Mouse (Mus musculus) cerebellum, adult 2 months (tissue): Measurements from ENCODE around the gene Afmid. TPM values are rescaled to one million over a fixed set of nuclear protein-coding genes. Genes with fewer than 3 reads are reported as not detected.

Experiments used
- DNase-seq, 2 experiments: peaks; one replicate each; pipeline ENCODE4 v3.0.0; 2021
- H3K27ac ChIP-seq: fragments of 200-500 bp; 2 replicates; pipeline ENCODE4 v1.5.1; 2012; ENCODE audit warnings: low read length, control low read depth, inconsistent platforms; ENCODE audit not compliant: insufficient read depth
- H3K27me3 ChIP-seq: fragments of 200-500 bp; 2 replicates; pipeline ENCODE4 v1.6.1; 2012; ENCODE audit warnings: inconsistent platforms, mild to moderate bottlenecking, low read length, moderate library complexity; ENCODE audit not compliant: control insufficient read depth, insufficient read depth
- H3K4me1 ChIP-seq: fragments of 200-500 bp; 2 replicates; pipeline ENCODE4 v1.6.1; 2011; ENCODE audit warnings: low read length; ENCODE audit not compliant: control insufficient read depth, insufficient read depth
- H3K4me3 ChIP-seq: fragments of 200-500 bp; replicated peaks from 2 replicates; pipeline ENCODE3; 2011; ENCODE audit warnings: mild to moderate bottlenecking, low read depth, low read length, control low read depth; ENCODE audit not compliant: insufficient read depth
- CTCF ChIP-seq: fragments of 200-500 bp; IDR thresholded peaks from 2 replicates; pipeline ENCODE4 v1.5.1; 2011; ENCODE audit warnings: low read depth, mild to moderate bottlenecking, control low read depth, low read length, moderate library complexity, borderline replicate concordance; ENCODE audit not compliant: insufficient read depth
- POLR2A ChIP-seq: fragments of 200-500 bp; IDR thresholded peaks from 2 replicates; pipeline ENCODE4 v1.6.1; 2011; ENCODE audit warnings: low read length, control low read depth, borderline replicate concordance; ENCODE audit not compliant: insufficient read depth
- WGBS: fragments of 180-500 bp; shearing (Covaris S2); methylation state at CpG from one replicate; pipeline ENCODE4 v1.1.7; 2018; 5-methylcytosine and 5-hydroxymethylcytosine counted together
- polyA plus RNA-seq: library from polyadenylated mRNA; depleted of rRNA; stranded (reverse); fragments of >200 nt; gene quantifications from 2 replicates; pipeline ENCODE4 v1.2.3, GENCODE M21; 2012

Afmid gene
- polyA plus RNA-seq, 1 experiment = 3.8 TPM

- WGBS = 89% methylated on average over 2 of the region's 2 CpGs
- H3K4me3 ChIP-seq = no peak overlapping the region
- TF ChIP-seq POLR2A (no peak), CTCF (no peak)
Measured at GRCm38 (mm10) chr11:117843434-117843833, 17.7 kb downstream of the Afmid start.

GRCm38 (mm10) chr11:117844997-117845396 lies 19.3 kb downstream of the Afmid start:
- WGBS = 87% methylated on average over 2 of the region's 2 CpGs
- TF ChIP-seq CTCF (no peak), POLR2A (no peak)
- no peak overlapping the region for H3K4me3 ChIP-seq
- H3K27ac ChIP-seq = no peak overlapping the region
- no peaks in the 10 kb centered on the region for H3K4me1 ChIP-seq
- DNase-seq = no peak
- H3K27me3 ChIP-seq = no peaks in the 10 kb centered on the region

More at GRCm38 (mm10) chr11:117843434-117843833, 17.7 kb downstream of the Afmid start:
- Histone ChIP-seq H3K27ac (no peak overlapping the region), H3K4me1 (no peaks in the 10 kb centered on the region), H3K27me3 (no peaks in the 10 kb centered on the region)
- DNase-seq = no peak

- TF ChIP-seq POLR2A = no peak
- no peak for TF ChIP-seq CTCF
- Histone ChIP-seq H3K4me3 (no peak overlapping the region), H3K27me3 (no peaks in the 10 kb centered on the region), H3K27ac (no peak overlapping the region), H3K4me1 (no peaks in the 10 kb centered on the region)
- DNase-seq = no peak
- WGBS = 70% methylated on average over 2 of the region's 2 CpGs
Measured at GRCm38 (mm10) chr11:117845651-117846050, 19.9 kb downstream of the Afmid start.

- WGBS = 44% methylated on average over 5 of the region's 5 CpGs
- H3K27ac ChIP-seq = no peak overlapping the region
- DNase-seq = no peak
- no peaks in the 10 kb centered on the region for H3K27me3 ChIP-seq
- no peak overlapping the region for H3K4me3 ChIP-seq
- no peaks in the 10 kb centered on the region for H3K4me1 ChIP-seq
- TF ChIP-seq CTCF (no peak), POLR2A (no peak)
Measured at GRCm38 (mm10) chr11:117846640-117847039, 20.9 kb downstream of the Afmid start.

GRCm38 (mm10) chr11:117847593-117848215 lies 22.0 kb downstream of the Afmid start:
- no peak for TF ChIP-seq CTCF
- TF ChIP-seq POLR2A = no peak

GRCm38 (mm10) chr11:117848271-117848984 lies 22.7 kb downstream of the Afmid start:
- peak overlapping the region; percentile 95 for H3K4me3 ChIP-seq
- TF ChIP-seq CTCF (no peak), POLR2A (no peak)
- DNase-seq = no peak
- no peaks in the 10 kb centered on the region for H3K4me1 ChIP-seq
- H3K27me3 ChIP-seq = no peaks in the 10 kb centered on the region
- peak overlapping the region; percentile 84 for H3K27ac ChIP-seq
- 5% methylated on average over 19 of the region's 19 CpGs for WGBS

More at GRCm38 (mm10) chr11:117847593-117848215, 22.0 kb downstream of the Afmid start:
- WGBS = 81% methylated on average over 7 of the region's 7 CpGs
- Histone ChIP-seq H3K27me3 (no peaks in the 10 kb centered on the region), H3K4me1 (no peaks in the 10 kb centered on the region), H3K4me3 (no peak overlapping the region), H3K27ac (no peak overlapping the region)
- DNase-seq = no peak

- no peaks in the 10 kb centered on the region for H3K27me3 ChIP-seq
- H3K4me3 ChIP-seq = peak within 1 kb of the TSS; percentile 95
- H3K4me1 ChIP-seq = no peaks in the 10 kb centered on the region
- TF ChIP-seq POLR2A (peak; percentile 88), CTCF (no peak)
- WGBS = under 1% methylated on average over 50 of the region's 51 CpGs
- H3K27ac ChIP-seq = peak within 1 kb of the TSS; percentile 84
- peak; percentile 95 for DNase-seq
Measured at GRCm38 (mm10) chr11:117848985-117849671, 23.4 kb downstream of the Afmid start, which contains the start of gene Birc5. Gene Birc5, plus strand, starts transcription at chr11:117849251.
